Mouse (Mus musculus): ENCODE measurements around the gene Hivep3.

DNA sequence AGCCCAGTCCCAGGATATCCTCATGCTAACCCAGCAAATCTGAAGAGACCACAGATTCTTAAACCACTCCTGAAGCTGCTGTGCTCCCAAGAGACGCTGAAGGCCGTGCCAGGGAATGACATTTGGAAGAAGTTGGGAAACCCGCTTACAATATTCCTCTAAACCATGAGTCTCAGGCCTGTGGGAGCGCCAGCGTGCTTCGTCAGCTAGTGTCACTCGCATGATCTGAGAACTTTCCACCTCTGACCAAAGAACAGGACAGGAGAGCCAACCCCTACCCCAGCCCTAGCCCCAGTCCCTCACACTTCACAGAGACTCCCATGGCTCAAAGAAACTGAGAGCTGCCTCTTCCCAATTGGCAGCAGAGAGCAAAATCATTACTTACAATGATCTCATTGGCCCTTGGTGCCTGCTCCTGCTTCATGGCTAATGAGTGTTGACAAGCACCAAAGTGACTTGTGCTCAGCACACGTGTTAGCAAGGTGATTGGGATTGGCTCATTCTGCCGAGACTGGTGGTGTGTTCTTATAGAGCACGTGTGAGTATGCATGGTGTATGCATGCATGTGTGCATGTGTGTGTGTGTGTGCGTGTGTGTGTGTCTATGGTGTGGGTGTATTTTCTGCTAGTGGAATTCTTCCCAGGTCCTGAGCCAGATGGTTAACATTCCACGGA lies 247.6 kb downstream of the Hivep3 start:
- TF ChIP-seq CTCF (IDR thresholded peaks at IDR 0.05; ENCODE audit: borderline replicate concordance, control insufficient read depth, extremely low read depth, insufficient read depth, low read length, poor library complexity) (no peak), POLR2A (IDR thresholded peaks at IDR 0.05; ENCODE audit: control insufficient read depth, extremely low read depth, insufficient read depth, low read length, poor library complexity) (no peak)

Measured in thymus, adult 2 months (tissue).